Mouse (Mus musculus) embryo, embryonic 11.5 days (tissue): ENCODE measurements at regions not wholly inside any gene's neighbourhood (a gene's known extent, or its start where the extent isn't known, plus 50 kb on each side); places are given as distances from the start of the nearest gene placed in this dataset.
A peak's percentile ranks its signal among the peaks of the same experiment; 100 is the strongest.

Source experiments
- DNase-seq: peaks from one replicate; pipeline ENCODE4 v3.0.0-alpha.2; 2012; ENCODE audit warnings: low read depth, low spot score

DNA sequence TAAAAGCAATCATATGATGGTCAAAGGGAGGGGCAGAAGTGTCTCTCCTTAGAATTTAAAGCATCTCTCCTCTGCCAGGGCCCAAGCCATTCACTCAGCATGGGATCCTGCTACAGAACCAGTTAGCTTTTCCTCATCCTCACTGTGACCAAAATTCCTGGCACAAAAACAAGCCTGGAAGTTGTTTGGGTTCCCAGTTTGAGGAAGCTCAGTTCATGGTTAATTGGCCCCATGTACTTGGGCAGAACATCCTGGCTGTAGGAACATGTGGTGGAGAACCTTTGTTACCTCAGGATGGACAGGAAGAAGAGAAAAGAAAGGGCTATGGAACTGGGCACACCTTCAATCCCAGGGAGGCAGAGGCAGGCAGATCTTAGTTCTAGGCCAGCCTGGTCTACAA is 52.4 kb upstream of the Mfge8 start:
- DNase-seq: no peak

- no peak for DNase-seq
Measured at GRCm38 (mm10) chr7:79202336-79202735, 53.5 kb upstream of the Mfge8 start.

GRCm38 (mm10) chr7:79203481-79203880 is 54.6 kb upstream of the Mfge8 start:
- no peak for DNase-seq

- DNase-seq: no peak
Measured at GRCm38 (mm10) chr7:79207140-79207539, 58.3 kb upstream of the Mfge8 start.

GRCm38 (mm10) chr7:79210376-79211215 is 61.7 kb upstream of the Mfge8 start:
- no peak for DNase-seq

- DNase-seq: peak; percentile 14
Measured at GRCm38 (mm10) chr7:79211287-79211976, 61.6 kb upstream of the Abhd2 start.

GRCm38 (mm10) chr7:79212231-79212630 is 60.8 kb upstream of the Abhd2 start:
- DNase-seq: no peak

GRCm38 (mm10) chr7:79215001-79215400 is 58.0 kb upstream of the Abhd2 start:
- no peak for DNase-seq

DNA sequence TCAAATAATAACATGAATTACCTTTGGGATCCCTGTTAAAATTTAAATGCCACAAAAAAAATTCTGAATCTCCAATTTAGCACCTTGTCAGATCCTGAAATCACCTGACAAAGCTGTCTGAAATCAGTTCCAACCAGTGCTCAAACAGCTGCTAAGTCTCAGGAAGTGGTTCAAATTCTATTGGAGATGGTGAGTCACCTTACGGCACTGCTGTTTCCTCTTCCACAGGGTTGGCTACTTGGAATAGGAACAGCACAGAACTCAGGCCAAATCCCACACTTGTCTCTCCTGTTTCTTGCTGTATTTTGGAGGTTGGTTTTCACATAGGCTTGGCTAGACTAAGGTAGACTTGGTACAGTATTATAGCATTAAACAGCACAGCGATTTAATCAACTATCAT is 55.8 kb upstream of the Abhd2 start:
- no peak for DNase-seq

GRCm38 (mm10) chr7:79222626-79223335 is 50.2 kb upstream of the Abhd2 start:
- DNase-seq: no peak
